21 mouse cellular contexts compared by ENCODE assay signal in the genomic region with DNA sequence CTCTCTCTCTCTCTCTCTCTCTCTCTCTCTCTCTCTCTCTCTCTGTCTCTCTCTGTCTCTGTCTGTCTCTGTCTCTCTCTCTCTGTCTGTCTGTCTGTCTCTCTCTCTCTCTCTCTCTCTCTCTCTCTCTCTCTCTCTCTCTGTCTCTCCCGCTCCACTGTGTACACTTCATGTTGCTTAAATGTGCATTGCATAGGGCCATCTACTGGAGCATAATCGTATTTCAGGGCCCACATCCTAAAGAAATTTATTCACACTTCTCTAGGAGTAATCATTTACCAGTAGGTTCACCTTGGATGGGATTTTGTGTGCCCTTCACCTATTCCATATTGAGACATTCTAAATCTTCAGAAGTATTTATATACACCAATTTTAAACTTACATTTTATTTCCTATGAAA. TPM values are rescaled to one million over a fixed set of nuclear protein-coding genes. Genes with fewer than 3 reads are reported as not detected.
DNase-seq lines count a peak whose midpoint lies in the region; ATAC-seq and TF ChIP-seq lines count a peak whose summit lies in the region.
"Not testable (repeated sequence)": the region's sequence is repeated elsewhere in the genome, so short reads cannot be mapped to it uniquely, and the experiment has no call there.
"Had no signal": no experiment of that assay in that cellular context is flagged by ENCODE, and none has a peak within 500 bp of the region (broad histone marks: within the 10 kb centered on the region; RNA-seq: fewer than 3 reads in every experiment).

No protein-coding gene starts in this region.

- H3K4me3 ChIP-seq in hindbrain, postnatal 0 days (ENCODE audit: low read length), result not testable (repeated sequence)

- H3K27me3 ChIP-seq in hindbrain, postnatal 0 days (ENCODE audit: insufficient read depth, low read length), result not testable (repeated sequence)

- TF ChIP-seq CTCF in hindbrain, postnatal 0 days (IDR thresholded peaks at IDR 0.05; ENCODE audit: low read depth), result peak; percentile 21; the same call in 1 of the 2 replicates

- peak; percentile 26 for DNase-seq in 416B (ENCODE audit: low read depth)
- DNase-seq in NIH3T3 (ENCODE audit: low read depth), result peak; percentile 41
- peak; percentile 4 for DNase-seq in brain, adult 2 months (ENCODE audit: low read depth, low spot score)
- peak; percentile 11 for DNase-seq in hindbrain, postnatal 0 days (ENCODE audit: low spot score)

- not testable (repeated sequence) for ATAC-seq in hindbrain, postnatal 0 days

- H3K27ac ChIP-seq in hindbrain, postnatal 0 days, result not testable (repeated sequence)

- 69% methylated on average over 2 of the region's 2 CpGs for WGBS in hindbrain, postnatal 0 days

- not testable (repeated sequence) for H3K36me3 ChIP-seq in hindbrain, postnatal 0 days (ENCODE audit: insufficient read depth, low read length)

- H3K4me1 ChIP-seq in hindbrain, postnatal 0 days (ENCODE audit: insufficient read depth, low read length), result not testable (repeated sequence)

- not testable (repeated sequence) for H3K9ac ChIP-seq in hindbrain, postnatal 0 days (replicated peaks; ENCODE audit: low read length)

- not testable (repeated sequence) for H3K4me2 ChIP-seq in hindbrain, postnatal 0 days (ENCODE audit: low read depth, low read length)

- H3K9me3 ChIP-seq in hindbrain, postnatal 0 days (ENCODE audit: low read length), result not testable (repeated sequence)

RNA-seq across cellular contexts. Expression of a gene that starts 6.4 kb away (rescaled TPM):
- total RNA-seq in hindbrain, postnatal 0 days (2014; rRNA removed), result not detected in 2 replicates
- polyA plus RNA-seq in hindbrain, postnatal 0 days (2015; fragmentation: Nextera tagmentation; extraction: Ambion mirVana), result not detected in 2 replicates
- total RNA-seq: adrenal gland, adult 18-20 months; adrenal gland, adult 8-10 months; adrenal gland, postnatal 14 days; adrenal gland, postnatal 36 days; common myeloid progenitor, adult 5-6 weeks had no signal
- polyA plus RNA-seq: brain, embryonic 14.5 days; C2C12; embryonic facial prominence, embryonic 11.5 days; embryonic facial prominence, embryonic 13.5 days; erythroblast, embryonic 14.5 days; forebrain, embryonic 10.5 days; forebrain, embryonic 12.5 days; forebrain, embryonic 14.5 days; forebrain, embryonic 16.5 days; frontal cortex, adult 2 months; G1E had no signal

RNA-seq across cellular contexts. Expression of a gene that starts 10.1 kb away (rescaled TPM):
- not detected in 2 replicates for total RNA-seq in hindbrain, postnatal 0 days (2014; rRNA removed)
- not detected in 2 replicates for polyA plus RNA-seq in hindbrain, postnatal 0 days (2015; fragmentation: Nextera tagmentation; extraction: Ambion mirVana)
- total RNA-seq: adrenal gland, adult 18-20 months; adrenal gland, adult 8-10 months; adrenal gland, postnatal 14 days; adrenal gland, postnatal 36 days; common myeloid progenitor, adult 5-6 weeks had no signal
- polyA plus RNA-seq: brain, embryonic 14.5 days; C2C12; embryonic facial prominence, embryonic 11.5 days; embryonic facial prominence, embryonic 13.5 days; embryonic facial prominence, embryonic 15.5 days; erythroblast, embryonic 14.5 days; forebrain, embryonic 10.5 days; forebrain, embryonic 12.5 days; forebrain, embryonic 14.5 days; forebrain, embryonic 16.5 days; frontal cortex, adult 2 months; G1E had no signal

RNA-seq across cellular contexts. Expression of a gene that starts 29.3 kb away (rescaled TPM):
- not detected in 2 replicates for total RNA-seq in hindbrain, postnatal 0 days (2014; rRNA removed)
- not detected in 2 replicates for polyA plus RNA-seq in hindbrain, postnatal 0 days (2015; fragmentation: Nextera tagmentation; extraction: Ambion mirVana)
- total RNA-seq: adrenal gland, adult 18-20 months; adrenal gland, adult 8-10 months; adrenal gland, postnatal 14 days; adrenal gland, postnatal 36 days; common myeloid progenitor, adult 5-6 weeks had no signal
- polyA plus RNA-seq: brain, embryonic 14.5 days; C2C12; embryonic facial prominence, embryonic 11.5 days; erythroblast, embryonic 14.5 days; forebrain, embryonic 10.5 days; forebrain, embryonic 12.5 days; forebrain, embryonic 14.5 days; forebrain, embryonic 16.5 days; frontal cortex, adult 2 months; G1E had no signal

RNA-seq across cellular contexts. Expression of a gene that starts 38.5 kb away (rescaled TPM):
- not detected in 2 replicates for total RNA-seq in hindbrain, postnatal 0 days (2014; rRNA removed)
- polyA plus RNA-seq in hindbrain, postnatal 0 days (2015; fragmentation: Nextera tagmentation; extraction: Ambion mirVana), result not detected in 2 replicates
- total RNA-seq: adrenal gland, adult 18-20 months; adrenal gland, adult 8-10 months; adrenal gland, postnatal 14 days; adrenal gland, postnatal 36 days; common myeloid progenitor, adult 5-6 weeks had no signal
- polyA plus RNA-seq: brain, embryonic 14.5 days; C2C12; embryonic facial prominence, embryonic 11.5 days; embryonic facial prominence, embryonic 13.5 days; erythroblast, embryonic 14.5 days; forebrain, embryonic 10.5 days; forebrain, embryonic 12.5 days; forebrain, embryonic 14.5 days; forebrain, embryonic 16.5 days; frontal cortex, adult 2 months; G1E had no signal

RNA-seq across cellular contexts. Expression of a gene that starts 44.6 kb away (rescaled TPM):
- total RNA-seq in hindbrain, postnatal 0 days (2014; rRNA removed), result not detected in 2 replicates
- polyA plus RNA-seq in hindbrain, postnatal 0 days (2015; fragmentation: Nextera tagmentation; extraction: Ambion mirVana), result not detected in 2 replicates
- total RNA-seq: adrenal gland, adult 18-20 months; adrenal gland, adult 8-10 months; adrenal gland, postnatal 14 days; adrenal gland, postnatal 36 days; common myeloid progenitor, adult 5-6 weeks; G1E had no signal
- polyA plus RNA-seq: brain, embryonic 14.5 days; C2C12; embryonic facial prominence, embryonic 11.5 days; embryonic facial prominence, embryonic 13.5 days; embryonic facial prominence, embryonic 15.5 days; erythroblast, embryonic 14.5 days; forebrain, embryonic 10.5 days; forebrain, embryonic 12.5 days; forebrain, embryonic 14.5 days; forebrain, embryonic 16.5 days; frontal cortex, adult 2 months; G1E had no signal
